Mouse (Mus musculus): ENCODE results near the gene Gemin4. TPM values are rescaled to one million over a fixed set of nuclear protein-coding genes. Genes with fewer than 3 reads are reported as not detected.

Gene Gemin4
- 2.6 and 3.7 TPM in 2 replicates for polyA plus RNA-seq (2012; rRNA removed)

GRCm38 (mm10) chr11:76217390-76217800, at the start of gene Gemin4, which contains the start of gene Dbil5:
Gene Gemin4, minus strand, starts transcription at chr11:76217664.
Gene Dbil5, plus strand, starts transcription at chr11:76217608.
- Histone ChIP-seq H3K27ac (ENCODE audit: insufficient read depth, low read depth, low read length) (peak within 1 kb of the TSS; percentile 52), H3K4me3 (ENCODE audit: low read depth, low read length) (peak within 1 kb of the TSS; percentile 85), H3K27me3 (ENCODE audit: control insufficient read depth, insufficient read depth, low read length) (no peaks in the 10 kb centered on the region), H3K4me1 (ENCODE audit: control insufficient read depth, insufficient read depth, insufficient read length, low read length) (no peaks in the 10 kb centered on the region), H3K36me3 (ENCODE audit: control insufficient read depth, insufficient read depth, low read length) (peaks cover 13% of the 10 kb centered on the region)
- TF ChIP-seq CTCF (IDR thresholded peaks at IDR 0.05; ENCODE audit: extremely low read depth, insufficient read length, insufficient replicate concordance, low read depth, low read length) (peak; percentile 97), POLR2A (IDR thresholded peaks at IDR 0.05; ENCODE audit: low read depth, low read length) (peak; percentile 60)
- WGBS = under 1% methylated on average over 35 of the region's 35 CpGs

- Histone ChIP-seq H3K4me1 (ENCODE audit: control insufficient read depth, insufficient read depth, insufficient read length, low read length) (no peaks in the 10 kb centered on the region; the same call in 1 of the 2 replicates), H3K4me3 (ENCODE audit: low read depth, low read length) (no peak overlapping the region), H3K27ac (ENCODE audit: insufficient read depth, low read depth, low read length) (no peak overlapping the region), H3K36me3 (ENCODE audit: control insufficient read depth, insufficient read depth, low read length) (no peaks in the 10 kb centered on the region), H3K27me3 (ENCODE audit: control insufficient read depth, insufficient read depth, low read length) (no peaks in the 10 kb centered on the region)
- WGBS = 41% methylated on average over 19 of the region's 19 CpGs
- TF ChIP-seq POLR2A (IDR thresholded peaks at IDR 0.05; ENCODE audit: low read depth, low read length) = no peak
- TF ChIP-seq CTCF (IDR thresholded peaks at IDR 0.05; ENCODE audit: extremely low read depth, insufficient read length, insufficient replicate concordance, low read depth, low read length) = no peak
These were observed 45.3 kb upstream of the Gemin4 start for GRCm38 (mm10) chr11:76262611-76263351.

GRCm38 (mm10) chr11:76261224-76261623, 43.8 kb upstream of the Gemin4 start:
- no peak overlapping the region for H3K4me3 ChIP-seq (ENCODE audit: low read depth, low read length)
- no peaks in the 10 kb centered on the region for H3K27me3 ChIP-seq (ENCODE audit: control insufficient read depth, insufficient read depth, low read length)
- 74% methylated on average over 12 of the region's 12 CpGs for WGBS
- no peaks in the 10 kb centered on the region; the same call in 1 of the 2 replicates for H3K4me1 ChIP-seq (ENCODE audit: control insufficient read depth, insufficient read depth, insufficient read length, low read length)
- H3K27ac ChIP-seq (ENCODE audit: insufficient read depth, low read depth, low read length) = no peak overlapping the region
- TF ChIP-seq CTCF (IDR thresholded peaks at IDR 0.05; ENCODE audit: extremely low read depth, insufficient read length, insufficient replicate concordance, low read depth, low read length) (no peak), POLR2A (IDR thresholded peaks at IDR 0.05; ENCODE audit: low read depth, low read length) (no peak)
- H3K36me3 ChIP-seq (ENCODE audit: control insufficient read depth, insufficient read depth, low read length) = no peaks in the 10 kb centered on the region

- H3K4me3 ChIP-seq (ENCODE audit: low read depth, low read length) = no peak overlapping the region
- H3K27ac ChIP-seq (ENCODE audit: insufficient read depth, low read depth, low read length) = no peak overlapping the region
- H3K27me3 ChIP-seq (ENCODE audit: control insufficient read depth, insufficient read depth, low read length) = no peaks in the 10 kb centered on the region
- 58% methylated on average over 10 of the region's 10 CpGs for WGBS
- no peaks in the 10 kb centered on the region; the same call in 1 of the 2 replicates for H3K4me1 ChIP-seq (ENCODE audit: control insufficient read depth, insufficient read depth, insufficient read length, low read length)
- no peaks in the 10 kb centered on the region for H3K36me3 ChIP-seq (ENCODE audit: control insufficient read depth, insufficient read depth, low read length)
- TF ChIP-seq CTCF (IDR thresholded peaks at IDR 0.05; ENCODE audit: extremely low read depth, insufficient read length, insufficient replicate concordance, low read depth, low read length) (no peak), POLR2A (IDR thresholded peaks at IDR 0.05; ENCODE audit: low read depth, low read length) (no peak)
These were observed 43.0 kb upstream of the Gemin4 start for GRCm38 (mm10) chr11:76260208-76261050.

- H3K27me3 ChIP-seq (ENCODE audit: control insufficient read depth, insufficient read depth, low read length) = no peaks in the 10 kb centered on the region
- WGBS = 79% methylated on average over 6 of the region's 6 CpGs
- H3K27ac ChIP-seq (ENCODE audit: insufficient read depth, low read depth, low read length) = no peak overlapping the region
- no peaks in the 10 kb centered on the region; the same call in 1 of the 2 replicates for H3K4me1 ChIP-seq (ENCODE audit: control insufficient read depth, insufficient read depth, insufficient read length, low read length)
- TF ChIP-seq POLR2A (IDR thresholded peaks at IDR 0.05; ENCODE audit: low read depth, low read length) (no peak), CTCF (IDR thresholded peaks at IDR 0.05; ENCODE audit: extremely low read depth, insufficient read length, insufficient replicate concordance, low read depth, low read length) (no peak)
- H3K36me3 ChIP-seq (ENCODE audit: control insufficient read depth, insufficient read depth, low read length) = no peaks in the 10 kb centered on the region
- no peak overlapping the region for H3K4me3 ChIP-seq (ENCODE audit: low read depth, low read length)
These were observed 41.0 kb upstream of the Gemin4 start for GRCm38 (mm10) chr11:76258511-76258910.

- 81% methylated on average over 4 of the region's 4 CpGs for WGBS
- no peak overlapping the region for H3K4me3 ChIP-seq (ENCODE audit: low read depth, low read length)
- H3K27me3 ChIP-seq (ENCODE audit: control insufficient read depth, insufficient read depth, low read length) = no peaks in the 10 kb centered on the region
- no peaks in the 10 kb centered on the region for H3K36me3 ChIP-seq (ENCODE audit: control insufficient read depth, insufficient read depth, low read length)
- H3K4me1 ChIP-seq (ENCODE audit: control insufficient read depth, insufficient read depth, insufficient read length, low read length) = no peaks in the 10 kb centered on the region; the same call in 1 of the 2 replicates
- H3K27ac ChIP-seq (ENCODE audit: insufficient read depth, low read depth, low read length) = no peak overlapping the region
- TF ChIP-seq CTCF (IDR thresholded peaks at IDR 0.05; ENCODE audit: extremely low read depth, insufficient read length, insufficient replicate concordance, low read depth, low read length) (no peak), POLR2A (IDR thresholded peaks at IDR 0.05; ENCODE audit: low read depth, low read length) (no peak)
These were observed 39.9 kb upstream of the Gemin4 start for GRCm38 (mm10) chr11:76257386-76257785.
